Mouse (Mus musculus): ENCODE measurements around the gene Coro2a.

GRCm38 (mm10) chr4:46586473-46586872 is 15.5 kb downstream of the Coro2a start:
- TF ChIP-seq CTCF (conservative IDR thresholded peaks at IDR 0.05; ENCODE audit: low read length) (no peak), NANOG (IDR thresholded peaks at IDR 0.05; ENCODE audit: borderline replicate concordance, low read length) (no peak), POU5F1 (IDR thresholded peaks at IDR 0.05; ENCODE audit: borderline replicate concordance, low read length) (no peak)

All from E14TG2a.4 (cell line).